Mouse (Mus musculus): ENCODE measurements around the gene Ccdc63.
"Not testable (repeated sequence)": the region's sequence is repeated elsewhere in the genome, so short reads cannot be mapped to it uniquely, and the experiment has no call there.

The Ccdc63 gene

DNA sequence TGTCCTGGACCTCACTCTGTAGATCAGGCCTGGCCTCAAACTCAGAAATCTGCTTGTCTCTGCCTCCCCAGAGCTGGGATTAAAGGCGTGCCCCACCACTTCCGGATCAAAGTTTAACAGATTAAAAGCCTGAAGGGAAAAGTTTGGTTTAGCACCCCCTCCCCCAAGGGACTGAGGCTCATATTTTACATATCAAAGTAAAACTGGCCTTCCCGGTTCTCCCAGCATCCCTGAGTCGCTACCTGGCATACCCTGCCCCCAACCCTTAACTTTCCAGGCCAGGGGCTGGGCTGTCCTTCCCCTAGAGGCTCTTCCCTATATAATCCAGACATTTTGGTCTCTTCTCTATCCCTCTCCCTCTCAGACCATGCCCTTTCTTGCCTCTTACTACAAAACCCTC, 8.6 kb upstream of the Ccdc63 start:
- no peak for DNase-seq (ENCODE audit: low spot score in 2 of 2)

DNA sequence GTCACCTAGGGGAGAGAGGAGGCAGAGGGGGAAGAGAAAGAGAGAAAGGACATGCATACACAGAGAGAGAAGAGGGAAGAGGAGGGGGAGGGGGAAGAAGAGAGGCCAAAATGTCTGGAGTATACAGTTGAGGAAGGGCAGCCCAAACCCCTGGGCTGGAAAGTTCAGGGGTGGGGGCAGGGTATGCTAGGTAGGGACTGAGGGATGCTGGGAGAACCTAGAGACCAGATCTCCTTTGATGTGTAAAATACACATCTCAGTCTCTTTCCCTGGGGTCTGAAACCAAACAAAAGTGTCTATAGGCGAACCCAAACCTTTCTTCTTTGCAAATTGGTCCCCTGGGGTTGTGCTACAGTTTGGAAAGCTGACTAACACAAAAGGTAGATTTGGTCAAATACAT, 7.5 kb upstream of the Ccdc63 start:
- no peak for DNase-seq (ENCODE audit: low spot score in 2 of 2)

GRCm38 (mm10) chr5:122146609-122147008, 6.0 kb upstream of the Ccdc63 start:
- DNase-seq (ENCODE audit: low spot score in 2 of 2), result no peak

- DNase-seq (ENCODE audit: low spot score in 2 of 2), result no peak
These were observed 5.5 kb upstream of the Ccdc63 start for GRCm38 (mm10) chr5:122146056-122146580.

DNA sequence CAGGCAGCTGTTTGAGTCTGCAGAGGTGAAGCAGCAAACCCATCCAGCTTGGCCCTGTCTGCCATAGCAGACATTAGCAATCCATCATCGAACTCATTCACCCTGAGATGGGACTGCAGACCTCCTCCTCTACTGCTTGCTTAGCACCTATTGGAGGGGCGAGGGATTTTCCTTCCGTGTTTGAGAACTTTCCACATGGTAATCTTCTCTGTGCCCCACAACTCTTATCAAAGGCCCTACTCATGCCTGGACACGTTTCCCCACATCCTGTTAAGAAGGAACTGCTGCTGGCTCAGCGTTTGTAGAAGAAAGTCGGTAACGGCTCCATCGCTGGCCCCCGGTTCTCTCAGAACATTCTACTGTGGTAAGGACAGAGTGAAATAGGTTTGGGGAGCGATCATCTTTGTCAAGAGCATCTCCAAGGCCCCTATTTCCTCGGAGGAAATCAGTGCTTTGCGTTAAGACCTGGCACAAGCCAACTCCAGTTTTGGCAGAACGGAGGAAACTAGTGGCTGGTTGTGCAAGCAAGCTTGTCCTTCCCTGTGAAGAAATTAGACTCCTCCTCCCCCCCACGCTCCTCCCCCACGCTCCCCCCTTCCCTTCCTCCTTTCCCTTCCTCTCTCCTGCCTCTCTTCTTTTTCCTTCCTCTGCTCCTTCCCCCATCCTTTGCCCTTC, 4.9 kb upstream of the Ccdc63 start:
- DNase-seq (ENCODE audit: low spot score in 2 of 2), result no peak

GRCm38 (mm10) chr5:122144825-122145224, 4.2 kb upstream of the Ccdc63 start:
- DNase-seq (ENCODE audit: low spot score in 2 of 2), result no peak

GRCm38 (mm10) chr5:122143543-122143942, 2.9 kb upstream of the Ccdc63 start:
- no peak for DNase-seq (ENCODE audit: low spot score in 2 of 2)

DNA sequence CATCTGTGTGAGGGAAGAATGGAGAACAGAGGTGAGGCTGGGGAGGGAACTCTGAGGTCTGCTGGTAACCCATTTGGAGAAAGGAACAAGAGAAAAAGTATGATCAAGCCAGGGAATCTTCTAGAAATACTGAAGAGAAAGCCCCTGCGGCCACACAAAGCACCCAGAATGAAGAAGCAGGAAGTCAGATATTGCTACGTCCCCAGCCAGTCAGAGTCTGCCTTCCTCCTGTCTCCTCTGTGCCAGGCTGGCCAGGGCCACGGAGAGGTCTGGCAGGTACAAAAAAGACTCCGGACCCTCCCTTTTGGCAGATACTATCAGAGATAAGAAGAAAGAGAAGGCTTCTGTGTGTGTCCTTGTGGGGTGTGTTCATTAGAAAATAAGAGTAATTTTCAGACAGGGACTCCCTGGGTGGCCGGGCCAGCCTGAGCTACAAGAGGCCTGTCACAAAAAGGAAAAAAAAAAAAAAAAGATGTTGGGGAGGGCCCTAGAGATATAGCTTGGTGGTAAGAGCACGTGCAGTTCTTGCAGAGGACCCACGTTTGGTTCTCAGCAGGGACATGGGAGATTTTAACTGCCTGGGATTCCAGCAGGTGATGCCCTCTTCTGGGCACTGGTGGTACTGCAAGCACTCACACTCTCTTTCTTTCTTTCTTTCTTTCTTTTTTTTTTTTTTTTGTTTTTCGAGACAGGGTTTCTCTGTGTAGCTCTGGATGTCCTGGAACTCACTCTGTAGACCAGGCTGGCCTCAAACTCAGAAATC, 1.8 kb upstream of the Ccdc63 start:
- DNase-seq (ENCODE audit: low spot score in 2 of 2), result peak in 1 of 2 experiments; percentile 46

- DNase-seq (ENCODE audit: low spot score in 2 of 2), result not testable (repeated sequence)
These were observed 852 bp downstream of the Ccdc63 start for GRCm38 (mm10) chr5:122139771-122140170.

DNA sequence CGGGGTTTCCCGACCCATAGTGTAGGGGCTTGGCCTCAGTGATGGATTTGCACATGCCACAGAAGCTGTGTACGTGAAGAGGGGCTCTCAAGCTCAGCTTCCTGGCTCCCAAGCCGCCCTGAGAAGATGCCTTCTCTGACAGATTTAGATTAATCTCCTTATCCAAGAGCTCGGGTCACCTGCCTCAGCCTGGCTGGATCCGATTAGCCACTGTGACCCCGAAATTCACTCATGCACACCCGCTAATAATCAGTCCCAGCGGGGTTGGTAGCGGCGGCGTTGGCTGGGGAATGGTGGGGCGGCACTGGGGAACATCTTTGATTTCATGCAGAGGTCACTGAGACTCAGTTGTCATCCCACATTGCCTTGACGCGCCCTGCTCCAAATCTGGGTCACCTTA, 1.8 kb downstream of the Ccdc63 start:
- no peak for DNase-seq (ENCODE audit: low spot score in 2 of 2)

DNA sequence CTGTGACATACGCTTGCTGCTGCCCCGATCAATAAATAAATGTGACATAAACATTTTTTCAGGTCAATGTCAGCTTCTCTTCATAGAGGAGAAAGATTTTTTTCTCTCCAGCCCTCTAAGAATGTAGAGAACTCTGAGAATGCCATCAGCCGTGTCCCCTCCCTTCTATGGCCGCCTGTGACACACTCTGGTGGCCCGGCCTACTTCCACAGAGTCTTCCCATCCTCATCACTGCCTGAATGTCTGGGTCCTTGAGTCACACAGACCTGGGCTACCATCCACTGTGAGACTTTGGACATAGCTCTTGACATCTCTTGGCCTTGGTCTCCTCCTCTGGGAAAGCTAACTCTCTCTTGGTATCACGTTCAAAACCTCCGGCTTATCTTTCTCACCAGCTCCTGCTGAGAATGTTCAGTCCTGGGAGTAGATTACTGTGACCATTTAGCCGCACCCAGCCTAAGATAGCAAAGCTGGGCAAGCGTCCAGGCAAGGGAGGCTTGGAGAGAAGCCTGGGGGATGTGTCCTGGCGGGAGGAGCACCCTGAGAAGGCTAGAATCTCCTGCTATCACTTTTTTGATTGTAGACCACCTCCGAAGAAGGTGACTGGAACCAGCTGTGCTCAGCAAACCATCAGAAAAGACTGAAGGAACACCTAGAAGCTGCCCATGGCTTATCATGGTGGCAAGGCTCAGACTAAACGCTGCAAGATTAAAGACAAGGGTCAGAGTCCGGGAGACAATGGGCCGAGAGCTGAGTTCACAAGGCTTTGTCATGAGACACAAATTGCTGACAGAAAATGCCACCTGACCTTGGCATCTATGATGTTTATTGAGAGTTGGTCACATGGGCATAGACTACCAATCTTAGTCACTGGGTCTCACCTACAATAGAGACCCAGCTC, 3.9 kb downstream of the Ccdc63 start:
- no peak for DNase-seq (ENCODE audit: low spot score in 2 of 2)

DNA sequence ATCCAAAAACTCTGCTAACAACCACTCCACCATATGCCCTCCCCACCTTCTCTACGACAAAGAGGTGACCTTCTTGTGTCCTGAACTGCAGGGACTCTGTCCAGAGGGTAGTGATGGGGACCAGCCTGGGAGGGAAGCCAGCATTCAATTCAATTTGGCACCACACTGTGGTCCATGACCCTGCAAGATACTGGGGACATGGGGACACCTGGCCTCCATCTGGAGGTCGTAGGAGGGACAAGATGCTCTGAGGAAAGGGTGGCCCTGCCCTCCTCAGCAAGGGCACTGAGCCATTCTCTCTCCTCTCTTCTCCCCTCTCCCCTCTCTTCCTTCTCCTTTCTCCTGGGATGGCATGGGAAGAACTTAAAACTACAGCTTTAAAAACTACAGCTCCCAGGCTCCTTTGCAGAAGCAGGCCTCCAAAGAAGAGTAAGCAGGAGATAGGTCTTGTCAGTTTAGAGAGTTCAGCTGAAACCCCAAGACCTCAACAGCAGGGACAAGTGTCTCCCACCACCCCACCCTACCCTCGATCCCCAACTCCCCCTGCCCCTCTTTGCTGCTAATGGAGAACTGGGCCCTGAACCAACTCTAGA, 5.2 kb downstream of the Ccdc63 start:
- no peak for DNase-seq (ENCODE audit: low spot score in 2 of 2)

DNA sequence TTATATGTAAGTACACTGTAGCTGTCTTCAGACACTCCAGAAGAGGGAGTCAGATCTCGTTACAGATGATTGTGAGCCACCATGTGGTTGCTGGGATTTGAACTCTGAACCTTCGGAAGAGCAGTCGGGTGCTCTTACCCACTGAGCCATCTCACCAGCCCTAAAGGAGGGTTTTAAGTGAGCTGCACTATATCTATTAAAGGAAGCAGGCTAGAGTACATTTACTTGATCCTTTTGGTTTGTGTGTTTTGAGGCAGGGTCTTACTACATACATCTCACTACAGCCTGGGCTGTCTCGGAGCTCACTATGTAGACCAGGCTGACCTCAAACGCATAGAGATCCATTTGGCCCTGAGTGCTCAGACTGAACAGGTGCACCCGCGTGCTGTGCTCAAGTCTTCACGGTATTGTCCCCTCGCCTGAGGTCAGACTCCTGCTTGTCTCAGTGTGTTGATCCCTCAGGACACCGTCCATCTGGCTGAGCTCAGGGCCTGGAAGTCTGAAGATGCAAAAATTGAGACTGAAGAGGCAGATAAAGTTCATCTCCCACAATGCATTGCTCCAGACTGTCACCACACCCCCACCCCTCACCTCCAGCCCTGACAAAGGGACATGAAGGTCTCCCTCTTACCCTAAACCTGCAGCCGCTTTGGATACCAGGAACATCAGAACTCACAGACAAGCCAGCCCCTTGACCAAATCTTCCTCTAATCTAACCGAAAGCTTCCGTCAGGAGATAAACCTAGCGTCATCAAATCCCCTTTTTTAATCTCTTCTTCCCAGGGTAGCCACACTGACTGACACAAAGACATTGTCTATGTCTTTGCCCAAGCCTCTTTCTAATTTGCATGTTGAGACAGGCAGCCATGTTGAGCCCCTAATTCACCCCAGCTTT, 6.0 kb downstream of the Ccdc63 start:
- no peak for DNase-seq (ENCODE audit: low spot score in 2 of 2)

- DNase-seq (ENCODE audit: low spot score in 2 of 2), result no peak
These were observed 7.6 kb downstream of the Ccdc63 start for GRCm38 (mm10) chr5:122133050-122133389.

- DNase-seq (ENCODE audit: low spot score in 2 of 2), result no peak
These were observed 8.2 kb downstream of the Ccdc63 start for GRCm38 (mm10) chr5:122132167-122133049.

GRCm38 (mm10) chr5:122131076-122132051, 9.3 kb downstream of the Ccdc63 start:
- DNase-seq (ENCODE audit: low spot score in 2 of 2), result peak; percentile 83

DNA sequence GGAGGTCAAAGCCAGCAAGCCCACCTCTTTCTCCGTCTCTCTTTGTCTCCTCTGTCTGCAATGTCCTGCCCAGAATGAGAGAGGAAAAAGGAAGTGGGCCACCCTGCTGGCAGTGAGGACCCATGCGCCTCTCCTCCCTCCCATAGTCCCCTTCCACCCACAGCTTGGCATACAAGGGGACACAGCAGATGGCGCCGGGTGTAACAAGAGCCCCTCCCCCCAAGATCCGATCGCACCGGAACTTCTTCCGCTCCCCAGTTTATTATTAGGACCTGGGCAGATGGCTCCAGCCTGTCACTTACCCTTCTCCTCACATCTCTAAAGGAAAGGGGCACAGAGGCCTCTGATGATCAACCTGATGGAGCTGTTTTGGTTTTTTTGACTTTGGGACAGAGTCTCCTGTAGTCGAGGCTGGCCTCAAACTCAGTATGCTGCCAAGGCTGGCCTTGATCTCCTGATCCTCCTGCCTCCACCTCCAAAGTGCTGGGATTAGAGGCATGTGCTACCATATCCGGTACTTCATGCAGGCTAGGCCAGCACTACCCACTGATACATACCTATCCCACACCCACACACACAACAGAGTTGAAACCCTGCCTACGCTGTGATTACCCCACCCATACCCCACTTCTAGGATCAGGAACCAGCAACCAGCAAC, 10.2 kb downstream of the Ccdc63 start:
- no peak for DNase-seq (ENCODE audit: low spot score in 2 of 2)

DNA sequence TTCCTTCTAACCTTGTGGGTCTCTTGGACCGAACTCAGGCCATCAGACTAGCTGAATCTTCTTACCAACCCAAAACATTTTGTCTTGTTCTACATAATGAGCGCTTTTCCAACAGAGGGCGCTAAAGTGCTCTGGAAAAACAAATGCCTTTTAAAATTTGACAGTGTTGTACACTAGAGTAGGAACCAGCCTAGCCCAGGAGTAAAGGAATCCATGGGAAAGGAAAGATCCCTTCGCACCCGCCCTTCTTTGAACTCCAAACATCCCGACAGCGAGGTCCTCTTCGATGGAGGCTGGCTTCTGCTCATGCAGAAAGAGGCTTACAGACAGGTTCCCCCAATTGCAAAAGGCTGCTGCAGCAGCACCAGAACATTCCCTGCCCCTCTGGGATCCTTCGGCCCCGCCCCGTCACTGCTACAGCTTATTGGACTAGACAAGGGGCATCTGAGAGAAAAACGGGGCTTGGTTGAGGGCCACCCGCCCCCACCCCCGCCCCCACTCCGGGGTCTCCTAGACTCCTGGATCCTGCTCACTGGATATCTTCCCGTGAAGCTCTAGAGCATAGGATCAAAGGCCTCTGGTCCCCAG, 11.5 kb downstream of the Ccdc63 start:
- peak in 1 of 2 experiments; percentile 73 for DNase-seq (ENCODE audit: low spot score in 2 of 2)
